Mouse (Mus musculus): ENCODE measurements around the gene Lclat1.

Gene Lclat1

DNA sequence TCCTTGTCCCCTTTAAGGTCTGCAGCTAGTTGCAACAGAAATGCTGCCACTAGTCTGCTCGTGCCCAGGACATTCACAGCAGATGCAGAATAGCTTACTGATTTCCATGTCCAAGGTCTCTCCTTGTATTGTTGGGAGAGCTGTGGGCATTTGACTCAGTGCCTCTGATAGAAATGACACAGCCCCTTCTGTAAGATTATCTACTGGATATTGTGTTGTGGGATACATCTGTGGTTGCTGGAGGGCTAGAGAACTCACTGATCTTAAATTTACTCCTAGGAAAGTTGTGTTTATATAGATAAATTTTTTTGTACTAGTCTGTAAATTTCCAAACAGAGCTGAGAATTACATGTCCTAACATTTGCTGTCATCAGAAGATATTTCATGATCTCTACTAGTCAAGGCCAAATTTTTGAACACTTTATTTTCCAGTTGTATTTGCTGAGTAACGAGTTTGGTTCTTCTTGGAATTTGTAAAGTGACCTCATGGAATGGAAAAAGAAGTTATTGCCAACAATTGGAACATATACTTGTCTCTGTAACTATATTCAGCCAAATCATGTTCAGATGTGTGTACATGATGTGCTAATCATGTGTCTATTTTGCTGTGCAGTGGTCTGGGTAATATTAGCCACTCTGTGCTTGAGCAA, 87.4 kb downstream of the Lclat1 start:
- DNase-seq (ENCODE audit: extremely low read depth, insufficient read length, low spot score), result peak; percentile 56

GRCm38 (mm10) chr17:73196139-73196538, 88.4 kb downstream of the Lclat1 start:
- DNase-seq (ENCODE audit: extremely low read depth, insufficient read length, low spot score), result peak; percentile 22

GRCm38 (mm10) chr17:73197724-73198123, 89.9 kb downstream of the Lclat1 start:
- no peak for DNase-seq (ENCODE audit: extremely low read depth, insufficient read length, low spot score)

DNA sequence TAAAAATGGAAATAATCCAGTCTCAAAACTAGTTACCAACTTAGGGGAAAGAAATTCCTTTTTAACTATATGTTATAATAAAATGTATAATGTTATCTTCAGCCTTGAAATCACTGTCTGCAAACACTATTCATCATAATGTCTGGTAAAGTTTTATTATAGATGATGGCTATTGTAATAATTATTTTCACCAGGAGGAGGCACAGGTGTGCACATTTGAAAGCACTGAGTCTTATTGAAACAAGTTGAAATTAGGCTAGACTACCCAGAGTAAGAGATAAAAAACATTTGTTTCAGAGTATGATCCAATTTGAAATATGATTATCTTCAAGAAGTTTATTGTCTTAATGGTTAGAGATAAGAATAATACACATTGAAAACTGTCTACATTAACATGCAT, 91.6 kb downstream of the Lclat1 start:
- no peak for DNase-seq (ENCODE audit: extremely low read depth, insufficient read length, low spot score)

GRCm38 (mm10) chr17:73200380-73200779, 92.6 kb downstream of the Lclat1 start:
- no peak for DNase-seq (ENCODE audit: extremely low read depth, insufficient read length, low spot score)

- DNase-seq (ENCODE audit: extremely low read depth, insufficient read length, low spot score), result no peak
Measured at GRCm38 (mm10) chr17:73203642-73204332, 96.0 kb downstream of the Lclat1 start.

- no peak for DNase-seq (ENCODE audit: extremely low read depth, insufficient read length, low spot score)
Measured at GRCm38 (mm10) chr17:73210960-73211531, 103.3 kb downstream of the Lclat1 start.

GRCm38 (mm10) chr17:73212754-73213153, 105.0 kb downstream of the Lclat1 start:
- DNase-seq (ENCODE audit: extremely low read depth, insufficient read length, low spot score), result no peak

- DNase-seq (ENCODE audit: extremely low read depth, insufficient read length, low spot score), result no peak
Measured at GRCm38 (mm10) chr17:73213187-73213586, 105.4 kb downstream of the Lclat1 start.

DNA sequence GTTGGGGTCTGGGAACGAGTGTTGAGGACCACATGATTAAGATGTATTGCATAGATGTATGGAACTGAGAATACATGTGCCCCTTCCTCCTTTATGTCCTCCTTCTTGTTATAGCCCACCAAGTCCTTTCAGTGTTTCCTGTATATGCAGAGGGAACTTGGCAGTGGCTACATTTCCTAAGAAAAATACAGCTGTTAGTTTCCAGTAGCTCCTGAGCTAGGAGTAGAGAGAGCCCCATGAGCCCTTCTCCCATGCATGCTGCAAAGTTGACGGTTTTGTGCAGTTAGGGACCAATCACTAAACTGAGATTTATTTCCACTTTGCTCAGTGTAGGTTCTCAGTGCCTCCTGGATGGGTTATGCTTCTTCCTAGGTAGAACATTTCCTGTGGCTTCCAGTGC, 105.9 kb downstream of the Lclat1 start:
- no peak for DNase-seq (ENCODE audit: extremely low read depth, insufficient read length, low spot score)

GRCm38 (mm10) chr17:73217274-73217673, 109.5 kb downstream of the Lclat1 start:
- no peak for DNase-seq (ENCODE audit: extremely low read depth, insufficient read length, low spot score)

GRCm38 (mm10) chr17:73220746-73221145, 113.0 kb downstream of the Lclat1 start:
- DNase-seq (ENCODE audit: extremely low read depth, insufficient read length, low spot score), result no peak

GRCm38 (mm10) chr17:73222077-73222476, 114.3 kb downstream of the Lclat1 start:
- no peak for DNase-seq (ENCODE audit: extremely low read depth, insufficient read length, low spot score)

- DNase-seq (ENCODE audit: extremely low read depth, insufficient read length, low spot score), result no peak
Measured at GRCm38 (mm10) chr17:73225442-73225841, 117.7 kb downstream of the Lclat1 start.

GRCm38 (mm10) chr17:73225996-73226395, 118.2 kb downstream of the Lclat1 start:
- DNase-seq (ENCODE audit: extremely low read depth, insufficient read length, low spot score), result no peak

DNA sequence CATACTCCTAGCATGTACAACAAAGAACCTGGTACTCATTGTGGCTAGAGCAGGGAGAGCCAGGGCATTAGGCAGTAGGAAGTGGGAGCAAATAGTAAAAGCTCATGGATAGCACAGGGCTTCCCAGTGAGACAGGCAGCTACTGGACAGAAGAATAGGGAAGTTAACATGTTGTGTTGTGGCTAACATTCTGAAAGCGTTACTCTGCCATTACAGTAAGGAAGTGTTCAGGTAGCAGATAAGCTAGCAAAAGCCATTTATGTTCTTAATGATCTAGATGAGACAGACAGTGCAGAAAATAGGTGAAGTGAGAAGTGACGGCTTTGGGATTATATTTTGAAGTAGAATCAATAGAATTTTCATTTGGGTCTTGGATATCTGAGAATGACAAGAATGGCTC, 118.8 kb downstream of the Lclat1 start:
- no peak for DNase-seq (ENCODE audit: extremely low read depth, insufficient read length, low spot score)

- no peak for DNase-seq (ENCODE audit: extremely low read depth, insufficient read length, low spot score)
Measured at GRCm38 (mm10) chr17:73227361-73227760, 119.6 kb downstream of the Lclat1 start.

DNA sequence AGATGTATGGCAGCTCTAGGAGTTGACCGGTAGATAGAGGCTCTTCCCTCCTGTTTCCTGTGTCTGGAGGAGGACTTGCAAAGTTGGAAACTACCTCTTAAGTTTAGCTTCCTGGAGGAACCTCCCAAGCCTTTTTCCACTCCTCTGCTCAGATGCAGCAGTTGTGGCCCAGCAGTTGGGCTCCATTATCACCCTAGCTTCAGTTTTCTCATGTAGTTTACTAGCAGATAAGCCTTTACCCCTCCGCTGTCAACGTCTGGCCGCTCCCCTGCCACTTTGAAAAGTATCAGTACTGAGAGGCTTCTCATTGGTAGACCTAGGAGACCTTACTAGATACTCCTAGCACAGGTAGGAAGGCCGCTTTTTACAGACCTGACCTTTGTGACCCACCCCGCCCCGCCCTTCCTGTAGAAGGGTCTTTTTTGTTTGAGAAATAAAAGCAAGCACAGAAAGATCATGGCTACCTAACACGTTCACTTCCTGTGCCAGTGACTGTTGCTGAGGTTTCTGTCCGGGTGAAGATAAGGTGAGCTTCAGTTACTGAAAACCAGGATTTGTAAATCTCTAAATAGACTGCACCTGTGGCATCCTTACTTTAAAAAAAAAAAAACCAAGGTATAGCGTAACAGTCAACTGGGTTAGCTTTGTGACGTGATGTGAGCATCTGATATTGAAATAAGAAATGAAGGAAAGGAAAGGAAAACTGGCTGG, 121.8 kb downstream of the Lclat1 start:
- DNase-seq (ENCODE audit: extremely low read depth, insufficient read length, low spot score), result no peak

- no peak for DNase-seq (ENCODE audit: extremely low read depth, insufficient read length, low spot score)
Measured at GRCm38 (mm10) chr17:73230340-73230989, 122.7 kb downstream of the Lclat1 start.

DNA sequence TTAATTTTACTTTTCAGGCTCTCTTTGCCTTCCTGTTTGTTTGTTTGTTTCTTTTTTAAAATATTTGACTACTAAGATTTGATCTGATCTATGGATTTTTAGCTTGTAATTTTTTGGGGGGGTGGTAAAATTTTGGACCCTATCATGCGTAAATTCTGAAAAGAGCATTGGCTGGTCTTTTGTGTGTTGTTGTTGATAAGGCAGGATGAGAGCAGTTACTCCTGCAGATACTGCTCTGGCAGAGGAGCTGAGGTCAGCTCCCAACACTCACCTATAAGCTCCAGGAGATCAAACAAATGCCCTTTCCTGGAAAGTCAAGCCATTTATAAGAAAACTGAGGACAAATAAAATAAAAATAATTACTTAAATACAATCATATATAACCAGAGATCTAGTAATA, 123.6 kb downstream of the Lclat1 start:
- DNase-seq (ENCODE audit: extremely low read depth, insufficient read length, low spot score), result no peak

DNA sequence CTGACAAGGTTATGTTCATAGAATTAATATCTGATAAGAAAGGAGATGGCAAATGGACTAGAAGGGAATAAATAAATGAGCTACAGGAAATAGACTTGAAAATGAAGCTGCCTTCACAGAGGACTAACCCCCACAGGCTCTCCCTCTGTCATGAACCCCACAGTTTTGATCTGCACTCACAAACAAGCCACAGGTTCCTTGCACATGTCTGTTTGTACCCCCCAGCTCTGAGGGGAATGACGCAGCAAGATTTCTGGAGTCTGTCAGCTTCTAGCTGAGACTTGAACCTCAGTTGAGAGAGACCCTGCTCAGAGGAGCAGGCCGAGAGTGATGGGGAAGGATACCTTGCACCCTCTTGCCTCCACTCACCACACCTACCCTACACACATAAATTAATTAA, 124.8 kb downstream of the Lclat1 start:
- DNase-seq (ENCODE audit: extremely low read depth, insufficient read length, low spot score), result no peak

Measured in 3134 (cell line).